Mouse (Mus musculus) testis, adult 2 months (tissue): Measurements from ENCODE around the gene Zfp580.

Experiments used
- CTCF ChIP-seq: fragments of 200-500 bp; IDR thresholded peaks from 2 replicates; pipeline ENCODE4 v1.5.1; 2012; ENCODE audit warnings: low read depth, mild to moderate bottlenecking, inconsistent platforms, low read length, moderate library complexity; ENCODE audit not compliant: control insufficient read depth, insufficient read depth, insufficient replicate concordance
- POLR2A ChIP-seq: fragments of 200-500 bp; IDR thresholded peaks from 2 replicates; pipeline ENCODE4 v1.6.1; 2012; ENCODE audit warnings: low read depth, mild to moderate bottlenecking, inconsistent platforms, low read length, moderate library complexity; ENCODE audit not compliant: control insufficient read depth

DNA sequence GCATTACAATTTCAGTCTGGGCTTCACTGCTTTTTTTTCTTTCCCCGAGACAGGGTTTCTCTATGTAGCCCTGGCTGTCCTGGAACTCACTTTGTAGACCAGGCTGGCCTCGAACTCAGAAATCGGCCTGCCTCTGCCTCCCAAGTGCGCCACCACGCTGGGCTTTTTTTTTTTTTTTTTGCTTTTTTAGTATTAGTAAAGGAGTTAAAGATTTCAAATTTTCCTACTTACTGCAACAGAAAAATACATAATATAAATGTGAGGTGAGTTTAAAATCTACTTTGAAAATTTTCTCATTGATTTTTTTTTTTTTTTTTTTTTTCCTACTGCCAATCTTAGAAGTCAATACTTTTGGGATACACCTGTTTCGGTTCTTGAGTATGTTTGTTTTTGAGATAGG is 13.5 kb downstream of the Zfp580 start:
- TF ChIP-seq CTCF = no peak
- no peak for TF ChIP-seq POLR2A
